Mouse (Mus musculus) embryonic facial prominence, embryonic 15.5 days (tissue): ENCODE data around the gene Exoc1. TPM values are rescaled to one million over a fixed set of nuclear protein-coding genes. Genes with fewer than 3 reads are reported as not detected.

Experiments
- ATAC-seq: fragments of 200-750 bp; cut with Nextera tagmentation; 2 replicates; pipeline ENCODE4 v1.8.0; 2017; ENCODE audit warnings: low read depth, moderate TSS enrichment; ENCODE audit not compliant: insufficient number of reproducible peaks, low FRiP score, low TSS enrichment
- H3K27ac ChIP-seq: fragments of 300-500 bp; sonication (generic); replicated peaks from 2 replicates; pipeline ENCODE4 v1.5.1; 2015; ENCODE audit warnings: mild to moderate bottlenecking, inconsistent platforms
- H3K27me3 ChIP-seq: fragments of 300-500 bp; sonication (generic); 2 replicates; pipeline ENCODE4 v1.6.1; 2015; ENCODE audit warnings: inconsistent platforms
- H3K36me3 ChIP-seq: fragments of 300-500 bp; sonication (generic); 2 replicates; pipeline ENCODE4 v1.6.1; 2015; ENCODE audit warnings: mild to moderate bottlenecking, inconsistent platforms
- H3K4me1 ChIP-seq: fragments of 300-500 bp; sonication (generic); 2 replicates; pipeline ENCODE4 v1.6.1; 2015; ENCODE audit warnings: inconsistent platforms
- H3K4me2 ChIP-seq: fragments of 300-500 bp; sonication (generic); replicated peaks from 2 replicates; pipeline ENCODE4 v1.6.1; 2015; ENCODE audit warnings: mild to moderate bottlenecking, inconsistent platforms
- H3K4me3 ChIP-seq: fragments of 300-500 bp; sonication (generic); replicated peaks from 2 replicates; pipeline ENCODE4 v1.5.1; 2015; ENCODE audit warnings: mild to moderate bottlenecking, inconsistent platforms
- H3K9ac ChIP-seq: fragments of 300-500 bp; sonication (generic); 2 replicates; pipeline ENCODE4 v1.6.1; 2015; ENCODE audit warnings: inconsistent platforms
- H3K9me3 ChIP-seq: fragments of 300-500 bp; sonication (generic); replicated peaks from 2 replicates; pipeline ENCODE4 v1.6.1; 2016; ENCODE audit warnings: inconsistent platforms
- WGBS: fragments of 180-500 bp; shearing (Covaris S2); methylation state at CpG from one replicate; pipeline ENCODE4 v1.1.7; 2015; 5-methylcytosine and 5-hydroxymethylcytosine counted together
- polyA plus RNA-seq: library from polyadenylated mRNA; unstranded; fragments of >200 nt; fragmentation: Nextera tagmentation; extraction: Ambion mirVana; gene quantifications from 2 replicates; pipeline ENCODE4 v1.2.1, GENCODE M21; 2015

The Exoc1 gene
- 29.7 and 30.3 TPM in 2 replicates for polyA plus RNA-seq

- Histone ChIP-seq H3K4me1 (peaks cover 7% of the 10 kb centered on the region; the same call in 1 of the 2 replicates), H3K4me3 (peak within 1 kb of the TSS; percentile 87), H3K27me3 (no peaks in the 10 kb centered on the region), H3K9me3 (no peaks in the 10 kb centered on the region), H3K36me3 (no peaks in the 10 kb centered on the region), H3K4me2 (peak within 1 kb of the TSS; percentile 71), H3K9ac (peak within 1 kb of the TSS; percentile 78), H3K27ac (peak within 1 kb of the TSS; percentile 82)
- under 1% methylated on average over 39 of the region's 39 CpGs for WGBS
- peak; percentile 99 for ATAC-seq
Observed at GRCm38 (mm10) chr5:76529040-76529703, at the start of gene Exoc1. TSS of gene Exoc1 (plus strand) at chr5:76529311.

DNA sequence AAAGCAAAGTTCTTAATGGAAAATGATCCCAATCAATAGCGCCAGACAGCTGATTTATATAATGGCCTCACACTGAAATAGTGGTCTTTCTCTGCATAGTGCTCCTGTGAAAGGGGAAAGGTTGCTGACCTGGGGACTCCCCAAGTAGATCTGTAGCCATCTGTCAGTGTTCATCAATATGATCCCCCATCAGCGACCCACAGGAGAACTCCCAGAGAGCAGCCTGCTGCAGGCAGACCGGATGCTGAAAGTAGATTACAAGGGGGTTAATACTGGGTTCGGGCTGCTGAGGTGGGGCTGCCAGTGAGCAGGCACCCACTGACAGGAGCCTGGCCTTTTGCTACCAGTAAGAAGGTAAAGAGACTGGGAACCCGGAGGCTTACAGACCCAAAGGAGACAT is 45.3 kb upstream of the Exoc1 start, which contains the start of gene Gm7271:
Gm7271 (plus strand) TSS at position 230 of the 400 bp plus-strand sequence.
- Histone ChIP-seq H3K4me2 (no peak within 1 kb of the TSS), H3K27ac (no peak within 1 kb of the TSS), H3K27me3 (no peaks in the 10 kb centered on the region), H3K36me3 (no peaks in the 10 kb centered on the region), H3K9ac (no peak within 1 kb of the TSS), H3K4me3 (no peak within 1 kb of the TSS), H3K4me1 (no peaks in the 10 kb centered on the region), H3K9me3 (no peaks in the 10 kb centered on the region)
- 40% methylated on average over 5 of the region's 5 CpGs for WGBS
- no peak for ATAC-seq

- H3K4me2 ChIP-seq, result no peak overlapping the region
- no peaks in the 10 kb centered on the region for H3K9me3 ChIP-seq
- 80% methylated on average over 13 of the region's 13 CpGs for WGBS
- H3K4me3 ChIP-seq, result no peak overlapping the region
- H3K36me3 ChIP-seq, result no peaks in the 10 kb centered on the region
- H3K27ac ChIP-seq, result no peak overlapping the region
- H3K9ac ChIP-seq, result no peak overlapping the region
- no peak for ATAC-seq
- no peaks in the 10 kb centered on the region for H3K27me3 ChIP-seq
- H3K4me1 ChIP-seq, result no peaks in the 10 kb centered on the region
Observed at GRCm38 (mm10) chr5:76495126-76495525, 34.0 kb upstream of the Exoc1 start.

DNA sequence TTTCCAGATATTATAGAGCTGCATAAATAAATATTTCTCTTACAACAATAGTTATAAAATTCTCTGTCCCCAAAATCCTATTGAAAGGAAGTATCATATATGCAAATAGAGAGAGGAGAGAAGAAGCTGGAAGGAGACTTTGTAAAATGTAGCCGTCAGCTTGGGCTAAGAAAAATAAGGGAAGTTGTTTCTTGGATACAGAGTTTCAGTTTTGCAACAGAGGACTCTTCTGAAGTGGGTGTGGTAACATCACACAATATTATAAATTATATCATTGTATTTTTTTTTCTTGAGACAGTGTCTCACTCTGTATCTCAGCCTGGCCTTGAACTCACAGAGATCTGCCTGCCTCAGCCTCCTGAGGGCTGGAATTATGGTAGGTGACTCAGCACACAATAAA is 6.7 kb upstream of the Exoc1 start:
- Histone ChIP-seq H3K9ac (no peak overlapping the region), H3K9me3 (no peaks in the 10 kb centered on the region), H3K27ac (no peak overlapping the region), H3K4me2 (no peak overlapping the region), H3K4me3 (no peak overlapping the region), H3K27me3 (no peaks in the 10 kb centered on the region), H3K36me3 (no peaks in the 10 kb centered on the region), H3K4me1 (no peaks in the 10 kb centered on the region)
- 82% methylated on average over 1 of the region's 1 CpGs for WGBS
- no peak for ATAC-seq

DNA sequence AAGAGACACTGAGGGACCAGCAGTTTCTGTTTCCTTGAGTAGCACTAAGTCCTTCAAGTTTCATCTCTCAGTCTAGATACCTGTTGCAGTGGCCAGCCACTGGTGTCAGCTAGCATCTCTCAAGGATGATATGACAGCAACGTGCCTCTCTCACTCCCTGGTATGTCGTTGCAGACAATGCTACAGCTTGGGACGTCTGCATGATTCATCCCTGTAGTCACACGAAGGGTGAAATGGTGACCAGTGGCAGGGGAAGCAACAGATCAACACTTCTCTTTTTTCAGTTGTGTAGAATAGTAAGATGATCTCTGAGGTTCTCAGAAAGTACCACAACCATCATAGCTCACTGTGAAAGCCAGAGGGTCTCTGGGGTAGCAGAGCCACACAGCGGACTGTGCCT is 4.5 kb upstream of the Exoc1 start:
- Histone ChIP-seq H3K9me3 (no peaks in the 10 kb centered on the region), H3K27ac (no peak overlapping the region), H3K36me3 (no peaks in the 10 kb centered on the region), H3K4me3 (no peak overlapping the region), H3K27me3 (no peaks in the 10 kb centered on the region), H3K9ac (no peak overlapping the region), H3K4me2 (no peak overlapping the region), H3K4me1 (no peaks in the 10 kb centered on the region)
- ATAC-seq, result no peak
- 65% methylated on average over 5 of the region's 5 CpGs for whole genome bisulfite sequencing

DNA sequence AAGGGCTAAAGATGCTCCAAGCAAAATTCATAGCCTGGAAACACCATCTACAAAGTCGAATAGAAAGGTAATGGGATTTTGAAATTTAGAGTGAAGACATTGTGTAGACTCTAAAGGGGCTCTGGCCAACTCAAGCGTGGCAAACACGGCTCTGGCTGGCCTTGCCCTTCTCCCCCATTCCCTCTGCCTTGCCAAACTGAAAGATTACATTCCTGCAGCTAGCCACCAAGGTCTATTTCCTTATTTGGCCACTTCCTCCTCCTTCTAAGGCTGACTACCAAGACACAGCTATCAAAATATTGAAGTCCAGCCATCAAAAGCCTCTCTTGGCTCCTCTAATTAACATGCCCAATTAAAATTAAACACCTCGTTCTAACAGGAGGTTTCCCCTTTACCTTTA is 4.0 kb upstream of the Exoc1 start:
- Histone ChIP-seq H3K27ac (no peak overlapping the region), H3K27me3 (no peaks in the 10 kb centered on the region), H3K9me3 (no peaks in the 10 kb centered on the region), H3K9ac (no peak overlapping the region), H3K4me2 (no peak overlapping the region), H3K4me1 (peaks cover 4% of the 10 kb centered on the region; the same call in 1 of the 2 replicates), H3K4me3 (no peak overlapping the region), H3K36me3 (no peaks in the 10 kb centered on the region)
- 57% methylated on average over 4 of the region's 4 CpGs for WGBS
- no peak for ATAC-seq

DNA sequence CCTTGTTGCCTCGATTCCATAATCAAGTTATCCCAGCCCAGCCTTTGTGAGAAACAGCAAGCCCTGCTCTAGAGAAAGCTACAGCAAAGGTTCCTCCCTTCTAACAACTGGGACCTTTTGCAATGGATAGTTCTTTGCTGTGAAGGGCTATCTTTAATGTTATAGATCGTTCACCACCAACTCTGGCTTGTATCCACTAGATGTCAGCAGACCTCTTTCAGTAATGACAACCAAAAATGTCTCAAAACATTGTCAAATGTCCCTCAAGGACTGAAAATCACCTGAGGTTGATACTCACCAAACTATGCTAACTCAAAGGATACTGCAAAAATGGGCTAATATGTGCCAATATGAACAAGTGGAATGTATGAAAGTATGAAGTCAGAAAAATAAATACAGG is 3.3 kb upstream of the Exoc1 start:
- no peaks in the 10 kb centered on the region for H3K36me3 ChIP-seq
- H3K4me3 ChIP-seq, result no peak overlapping the region
- peaks cover 7% of the 10 kb centered on the region; the same call in 1 of the 2 replicates for H3K4me1 ChIP-seq
- no peak overlapping the region for H3K4me2 ChIP-seq
- no peak for ATAC-seq
- no peaks in the 10 kb centered on the region for H3K9me3 ChIP-seq
- 44% methylated on average over 2 of the region's 2 CpGs for WGBS
- H3K27me3 ChIP-seq, result no peaks in the 10 kb centered on the region
- H3K27ac ChIP-seq, result no peak overlapping the region
- H3K9ac ChIP-seq, result no peak overlapping the region

GRCm38 (mm10) chr5:76529704-76530066 is 574 bp downstream of the Exoc1 start:
- Histone ChIP-seq H3K4me1 (peaks cover 7% of the 10 kb centered on the region; the same call in 1 of the 2 replicates), H3K27me3 (no peaks in the 10 kb centered on the region), H3K36me3 (no peaks in the 10 kb centered on the region), H3K9me3 (no peaks in the 10 kb centered on the region), H3K4me2 (peak overlapping the region; percentile 71), H3K4me3 (peak overlapping the region; percentile 87), H3K27ac (peak overlapping the region; percentile 82; the same call in 1 of the 2 replicates), H3K9ac (peak overlapping the region; percentile 78)
- WGBS, result 8% methylated on average over 9 of the region's 9 CpGs
- no peak for ATAC-seq

- peaks cover 25% of the 10 kb centered on the region for H3K36me3 ChIP-seq
- H3K9ac ChIP-seq, result no peak overlapping the region
- H3K27ac ChIP-seq, result no peak overlapping the region
- H3K27me3 ChIP-seq, result no peaks in the 10 kb centered on the region
- H3K9me3 ChIP-seq, result no peaks in the 10 kb centered on the region
- ATAC-seq, result no peak
- no peak overlapping the region for H3K4me2 ChIP-seq
- H3K4me3 ChIP-seq, result no peak overlapping the region
- 81% methylated on average over 6 of the region's 6 CpGs for WGBS
- peaks cover 7% of the 10 kb centered on the region; the same call in 1 of the 2 replicates for H3K4me1 ChIP-seq
Observed at GRCm38 (mm10) chr5:76533186-76533585, 4.1 kb downstream of the Exoc1 start.

DNA sequence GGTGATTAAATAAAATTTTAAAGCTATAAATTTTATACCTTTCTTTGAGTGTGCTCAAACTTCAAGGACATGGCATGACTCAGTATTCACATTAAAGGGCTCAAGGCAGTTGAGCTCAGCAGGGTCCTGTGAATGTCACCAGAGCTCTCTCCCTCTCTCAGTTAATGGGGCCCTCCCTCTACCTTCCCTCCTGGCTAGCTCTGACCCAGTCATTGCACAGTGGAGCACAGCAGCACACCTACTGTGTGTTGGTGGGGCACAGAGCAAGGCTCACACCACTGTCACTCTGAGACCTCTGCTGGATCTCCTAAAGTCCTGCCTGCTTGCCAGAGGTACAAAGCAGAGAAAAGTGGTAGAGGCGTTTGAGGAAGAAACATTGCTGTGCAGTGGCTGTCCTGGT is 7.1 kb downstream of the Exoc1 start:
- no peak overlapping the region for H3K9ac ChIP-seq
- 76% methylated on average over 1 of the region's 1 CpGs for WGBS
- H3K27ac ChIP-seq, result no peak overlapping the region
- H3K27me3 ChIP-seq, result no peaks in the 10 kb centered on the region
- no peak overlapping the region for H3K4me3 ChIP-seq
- H3K4me1 ChIP-seq, result no peaks in the 10 kb centered on the region
- H3K36me3 ChIP-seq, result peaks cover 36% of the 10 kb centered on the region
- H3K9me3 ChIP-seq, result no peaks in the 10 kb centered on the region
- no peak overlapping the region for H3K4me2 ChIP-seq
- ATAC-seq, result no peak

DNA sequence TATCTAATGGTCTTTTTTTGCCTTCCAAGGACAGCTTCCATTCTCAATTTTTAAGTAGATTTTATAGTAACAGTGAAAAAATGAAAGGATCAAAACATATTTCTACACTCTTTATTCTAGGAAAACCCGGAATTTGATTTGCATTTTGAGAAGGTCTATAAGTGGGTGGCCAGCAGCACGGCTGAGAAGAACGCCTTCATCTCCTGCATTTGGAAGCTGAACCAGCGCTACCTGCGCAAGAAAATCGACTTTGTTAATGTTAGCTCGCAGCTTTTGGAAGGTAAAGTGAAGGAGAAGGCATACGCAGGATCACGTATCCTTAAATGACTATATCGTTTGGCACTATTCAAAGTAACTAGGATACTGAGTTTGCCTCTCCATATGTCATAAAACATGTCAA is 8.5 kb downstream of the Exoc1 start:
- Histone ChIP-seq H3K36me3 (peaks cover 43% of the 10 kb centered on the region), H3K4me1 (no peaks in the 10 kb centered on the region), H3K27ac (no peak overlapping the region), H3K9ac (no peak overlapping the region), H3K4me2 (no peak overlapping the region), H3K9me3 (no peaks in the 10 kb centered on the region), H3K4me3 (no peak overlapping the region), H3K27me3 (no peaks in the 10 kb centered on the region)
- ATAC-seq, result no peak
- WGBS, result 94% methylated on average over 10 of the region's 10 CpGs

- H3K36me3 ChIP-seq, result peaks cover 64% of the 10 kb centered on the region
Observed at GRCm38 (mm10) chr5:76540181-76540580, 11.1 kb downstream of the Exoc1 start.

More at GRCm38 (mm10) chr5:76540181-76540580, 11.1 kb downstream of the Exoc1 start:
- Histone ChIP-seq H3K9ac (no peak overlapping the region), H3K27me3 (no peaks in the 10 kb centered on the region), H3K4me3 (no peak overlapping the region), H3K27ac (no peak overlapping the region), H3K9me3 (no peaks in the 10 kb centered on the region), H3K4me2 (no peak overlapping the region), H3K4me1 (no peaks in the 10 kb centered on the region)
- ATAC-seq, result no peak
- 78% methylated on average over 8 of the region's 8 CpGs for WGBS
